Mouse (Mus musculus): ENCODE measurements around the gene Ppp6r2.

The Ppp6r2 gene

DNA sequence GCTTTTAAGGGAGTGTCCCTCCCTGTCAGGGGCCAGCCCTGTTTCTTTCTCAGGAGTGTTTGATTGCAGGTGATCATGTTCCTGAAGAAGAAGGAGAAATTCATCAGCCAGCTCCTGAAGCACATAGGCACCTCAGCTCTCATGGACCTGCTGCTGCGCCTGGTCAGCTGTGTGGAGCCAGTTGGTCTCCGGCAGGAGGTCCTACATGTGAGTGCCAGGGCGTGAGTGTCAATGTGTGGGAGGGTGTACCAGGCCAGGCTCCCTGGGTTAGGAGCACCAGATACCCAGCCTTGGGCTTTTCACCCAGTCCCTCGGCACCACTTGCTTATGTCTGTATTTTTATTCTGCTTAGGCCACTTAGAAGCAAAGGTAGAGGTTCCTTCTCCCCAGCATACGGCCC is 47.6 kb downstream of the Ppp6r2 start:
- no peak for DNase-seq (ENCODE audit: low spot score)

DNA sequence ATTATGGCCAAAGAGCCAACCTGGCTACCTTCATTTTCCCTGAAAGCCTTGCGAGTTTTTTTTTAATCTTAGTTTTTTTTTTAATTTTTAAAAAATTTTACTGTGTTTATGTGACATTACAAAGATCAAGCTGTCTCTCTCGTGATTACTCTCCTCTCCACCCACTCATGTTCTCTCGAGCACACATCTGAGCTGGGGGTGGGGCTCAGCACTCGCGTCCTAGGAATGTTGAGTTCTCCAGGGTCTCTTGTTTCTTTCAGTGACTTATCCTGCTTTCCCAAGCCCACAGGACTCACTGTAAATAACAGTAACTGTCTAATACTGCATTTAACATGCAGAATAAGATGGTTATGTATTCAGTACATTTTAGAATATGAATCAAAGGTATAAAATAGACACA is 53.1 kb downstream of the Ppp6r2 start:
- DNase-seq (ENCODE audit: low spot score): no peak

DNA sequence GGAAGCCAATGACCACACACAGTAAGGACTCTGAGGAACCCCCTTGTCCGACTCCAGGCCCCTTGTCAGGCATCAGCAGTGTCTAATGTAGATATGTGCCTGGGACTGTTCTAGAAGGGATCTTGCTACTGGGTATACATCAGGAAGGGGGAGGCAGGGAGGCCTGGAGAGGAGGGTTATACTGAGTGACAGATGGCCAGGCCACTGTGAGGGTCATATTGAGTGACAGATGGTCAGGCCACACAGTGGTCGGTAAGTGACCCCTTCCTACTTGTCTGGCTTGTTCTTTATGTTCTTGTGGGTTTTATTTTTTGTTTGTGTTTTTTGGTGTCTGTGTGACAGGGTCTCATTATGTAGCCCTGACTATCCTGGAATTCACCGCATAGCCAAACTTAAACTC is 64.1 kb downstream of the Ppp6r2 start:
- DNase-seq (ENCODE audit: low spot score): peak; percentile 22

DNA sequence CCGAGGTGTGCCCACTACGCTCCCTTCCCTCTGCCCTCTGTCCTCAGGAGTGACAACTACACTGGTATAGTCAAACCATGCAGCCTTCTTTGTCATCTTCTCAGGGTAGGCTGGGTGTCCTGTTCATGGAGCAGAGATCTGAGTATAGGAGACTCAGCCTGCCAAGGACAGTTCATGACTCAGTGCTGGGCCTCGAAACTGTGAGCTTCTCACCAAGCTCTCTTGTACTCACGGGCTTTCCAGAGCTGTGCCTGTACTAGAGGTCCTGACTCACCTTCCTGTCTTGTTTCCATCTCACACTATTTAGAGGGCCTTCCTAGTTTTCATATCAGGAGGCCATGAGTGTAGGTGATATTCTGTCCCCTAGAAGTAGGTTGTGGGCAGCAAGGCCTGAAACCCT is 66.0 kb downstream of the Ppp6r2 start:
- DNase-seq (ENCODE audit: low spot score): no peak

DNA sequence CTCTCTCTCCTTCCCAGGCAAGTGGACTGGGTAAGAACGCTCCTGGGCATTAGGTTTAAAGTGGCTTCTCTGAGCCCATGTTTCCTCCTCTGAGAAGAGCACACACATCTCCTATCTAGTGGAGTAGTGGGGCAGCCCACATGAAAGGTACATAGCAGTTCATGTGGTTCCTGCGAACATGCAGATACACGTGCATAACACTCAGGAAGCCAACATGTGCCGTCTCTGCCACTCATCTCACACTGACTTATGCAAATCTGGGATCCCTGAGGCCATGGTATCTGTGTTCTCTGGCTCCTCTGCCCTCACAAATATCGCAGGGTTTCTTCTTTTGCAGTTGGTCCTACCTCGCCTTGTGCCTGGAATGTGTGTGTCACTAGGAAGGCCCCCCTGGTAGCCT is 71.2 kb downstream of the Ppp6r2 start:
- no peak for DNase-seq (ENCODE audit: low spot score)

DNA sequence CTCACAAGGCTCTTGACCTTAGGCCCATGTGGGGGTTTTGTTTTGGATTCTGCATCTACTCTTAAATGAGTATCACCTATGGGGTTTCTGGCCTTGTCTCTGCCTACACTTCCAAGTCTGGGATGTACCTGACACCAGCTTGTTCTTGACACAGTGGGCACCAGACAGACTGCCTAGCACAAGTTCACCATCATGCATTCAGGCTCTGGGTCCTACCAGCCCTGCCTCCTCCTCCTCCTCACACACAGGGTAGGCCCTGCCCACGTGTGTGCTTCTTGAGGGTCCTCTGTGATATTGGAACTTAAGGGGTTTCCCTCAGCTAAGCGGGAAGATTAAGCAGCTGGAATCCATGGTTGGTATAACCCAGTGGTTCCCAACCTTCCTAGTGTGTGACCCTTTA is 72.7 kb downstream of the Ppp6r2 start:
- DNase-seq (ENCODE audit: low spot score): no peak

DNA sequence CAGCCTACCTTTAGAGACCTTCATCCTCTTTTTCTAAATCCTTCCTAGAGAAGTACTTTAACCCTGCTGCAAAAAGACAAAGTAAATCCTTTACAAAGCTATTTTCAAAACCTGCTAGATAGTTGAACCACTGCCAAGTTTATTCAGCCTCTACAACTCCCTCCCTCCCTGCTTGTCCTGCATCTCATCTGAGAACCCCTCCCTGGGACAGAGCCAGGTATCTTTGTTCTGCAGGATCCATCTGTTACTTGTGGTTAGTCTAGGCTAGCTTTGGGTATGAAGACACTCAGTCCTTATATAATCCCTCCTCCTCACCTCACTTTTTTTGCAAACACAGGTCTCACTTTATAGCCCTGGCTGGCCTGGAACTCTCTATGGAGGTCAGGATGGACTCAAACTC is 73.7 kb downstream of the Ppp6r2 start:
- no peak for DNase-seq (ENCODE audit: low spot score)

DNA sequence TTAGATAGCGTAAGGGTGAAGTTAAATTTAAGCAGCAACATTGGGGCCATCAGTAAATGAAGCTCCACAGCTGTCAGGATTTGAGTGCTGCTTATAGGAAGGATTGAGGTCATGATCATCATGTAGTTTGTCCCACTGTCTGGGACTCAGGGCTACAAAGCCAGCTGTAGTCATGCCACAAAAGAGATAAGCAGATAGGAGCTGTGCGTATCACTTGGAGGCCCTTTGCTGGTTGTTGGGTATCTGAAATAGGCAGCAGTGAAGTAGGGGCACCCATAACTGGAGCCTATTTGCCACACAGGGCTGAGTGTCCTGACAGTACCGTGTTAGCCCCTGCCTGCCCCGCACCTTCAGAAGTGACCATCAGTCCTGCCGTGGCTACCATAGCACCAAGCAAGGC is 74.1 kb downstream of the Ppp6r2 start:
- DNase-seq (ENCODE audit: low spot score): no peak

DNA sequence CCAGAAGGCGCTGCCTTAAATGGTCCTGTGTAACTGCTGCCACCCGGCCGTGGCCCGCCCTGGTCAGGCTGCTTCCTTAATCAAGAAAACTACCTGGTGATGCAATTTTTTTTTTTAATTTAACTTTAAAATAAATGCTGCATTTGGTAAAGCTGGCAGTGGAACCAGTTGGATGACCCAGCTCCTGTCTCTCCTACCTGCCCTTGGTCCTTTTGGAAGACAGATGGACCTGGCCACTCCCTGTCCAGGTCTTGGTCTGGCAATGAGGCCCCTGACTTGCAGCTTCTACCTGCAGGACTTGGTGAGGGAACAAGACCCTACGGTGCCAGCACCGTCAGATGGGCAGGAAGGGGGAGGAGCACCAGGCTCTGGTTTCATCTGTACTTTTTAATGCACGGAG is 74.8 kb downstream of the Ppp6r2 start:
- DNase-seq (ENCODE audit: low spot score): no peak

DNA sequence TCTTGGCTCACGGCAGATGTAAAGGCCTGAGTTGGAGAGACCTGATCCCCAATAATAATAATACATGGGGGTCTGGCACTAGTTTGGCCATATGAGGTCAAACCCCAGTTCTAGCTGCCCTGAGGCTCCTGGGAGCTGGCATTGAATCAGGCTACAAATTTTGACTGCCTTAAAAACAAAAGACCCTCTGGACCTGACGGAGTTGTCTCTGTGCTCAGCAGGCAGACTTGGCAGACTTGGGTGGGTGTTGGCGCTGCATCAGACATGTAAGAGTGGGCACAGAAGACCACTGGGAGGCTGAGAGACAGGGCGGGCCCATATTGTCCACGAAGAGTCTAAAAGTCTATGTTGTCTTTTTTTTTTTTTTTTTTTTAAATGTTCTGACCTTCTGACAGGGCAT is 75.2 kb downstream of the Ppp6r2 start:
- no peak for DNase-seq (ENCODE audit: low spot score)

DNA sequence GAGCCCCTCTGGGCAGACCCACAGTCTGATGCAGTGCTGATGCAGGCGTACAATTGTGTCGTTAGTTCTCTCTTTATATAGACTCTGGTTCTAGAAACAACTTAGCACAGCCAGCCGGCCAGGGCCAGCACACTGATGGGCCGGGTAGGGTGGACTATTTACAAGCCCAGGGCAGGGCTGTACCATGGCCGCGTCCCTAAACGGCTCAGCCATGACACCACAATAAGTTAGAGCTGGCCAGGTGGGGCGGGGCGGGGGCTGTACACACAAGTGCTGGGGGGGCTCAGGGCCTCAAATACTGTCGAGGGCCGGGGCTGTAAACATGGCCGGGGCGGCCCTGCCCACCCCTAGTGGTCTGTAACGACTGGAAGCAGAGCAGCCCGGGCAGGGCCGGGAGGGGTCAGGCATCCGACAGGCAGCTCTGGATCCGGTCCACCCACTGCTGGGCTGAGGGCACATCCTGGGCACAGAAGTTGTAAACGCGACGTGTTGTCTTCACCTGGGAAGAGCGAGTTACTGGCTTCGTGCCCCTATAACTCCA is 76.9 kb downstream of the Ppp6r2 start:
- DNase-seq (ENCODE audit: low spot score): no peak

DNA sequence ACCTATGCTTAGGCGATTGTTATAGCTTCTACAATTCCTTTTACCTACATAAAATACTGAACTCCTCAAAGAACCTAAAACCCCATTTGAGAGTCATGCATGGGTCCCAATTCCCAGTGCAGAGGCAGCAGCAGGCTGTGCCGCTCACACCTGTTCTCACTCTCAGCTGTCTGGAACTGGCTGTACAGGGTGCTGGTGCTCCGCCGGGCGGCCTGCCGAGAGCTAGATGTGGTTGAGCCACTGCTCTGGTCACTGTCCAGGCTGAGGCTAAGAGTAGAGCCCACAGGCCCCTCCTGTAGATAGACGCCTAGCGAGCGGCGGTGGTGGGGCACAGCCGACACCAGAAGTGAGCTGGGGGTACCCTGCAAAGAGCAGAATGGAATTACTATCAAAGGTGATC is 78.1 kb downstream of the Ppp6r2 start:
- DNase-seq (ENCODE audit: low spot score): no peak

DNA sequence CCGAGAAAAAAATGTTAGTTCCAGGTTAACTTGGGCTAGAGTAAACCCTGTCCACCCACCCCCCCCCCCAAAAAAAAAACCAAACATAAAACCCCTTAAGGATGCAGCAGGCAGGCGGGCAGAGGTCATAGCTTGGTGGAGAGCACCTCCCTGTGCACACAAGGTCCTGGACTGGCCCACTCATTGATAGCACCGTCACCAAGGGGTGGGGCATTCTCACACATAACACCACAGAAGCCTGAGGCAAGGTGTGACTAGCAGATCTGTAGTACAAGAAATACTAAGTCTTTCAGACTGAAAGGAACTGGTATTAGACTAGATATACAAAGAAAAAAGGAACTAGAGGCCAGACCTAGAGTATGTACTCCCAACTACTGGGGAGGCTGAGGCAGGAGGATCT is 80.2 kb downstream of the Ppp6r2 start:
- DNase-seq (ENCODE audit: low spot score): no peak

DNA sequence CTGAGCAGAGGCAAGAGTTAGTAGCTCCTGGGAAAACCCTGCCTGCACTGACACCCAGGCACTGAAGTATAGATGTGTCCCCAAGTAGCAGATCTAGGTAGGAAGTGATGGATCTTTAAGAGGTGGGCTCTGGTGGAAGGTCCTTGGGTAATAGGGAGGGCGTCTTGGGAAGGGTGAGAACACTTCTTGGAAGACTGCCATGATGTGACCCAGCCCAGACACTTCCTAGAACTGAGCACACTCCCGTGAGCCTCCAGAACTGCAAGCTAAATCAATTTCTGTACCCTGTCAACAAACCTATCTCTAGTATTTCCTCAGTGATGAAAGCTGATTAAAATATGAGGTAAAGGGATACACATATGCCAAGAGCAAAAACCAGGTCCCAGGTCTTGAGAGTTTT is 81.4 kb downstream of the Ppp6r2 start:
- DNase-seq (ENCODE audit: low spot score): no peak

DNA sequence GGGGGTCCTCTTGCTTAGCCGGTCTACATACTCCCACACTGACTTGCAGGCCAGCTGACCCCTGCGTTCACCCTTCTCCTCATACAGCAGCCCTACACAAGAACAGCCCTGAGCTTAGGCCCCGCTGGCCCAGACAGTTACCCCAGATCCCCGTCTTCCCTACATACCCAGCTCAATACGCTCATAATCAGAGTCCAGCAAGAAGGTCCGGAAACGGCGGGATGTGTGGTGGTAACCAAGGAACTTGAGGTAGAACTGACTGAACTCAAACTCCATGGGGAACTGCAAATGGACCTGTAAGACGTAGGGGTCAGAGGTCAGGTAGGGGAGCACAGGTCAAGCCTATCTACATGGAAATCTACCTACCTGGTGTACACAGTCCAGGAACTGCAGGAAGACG is 82.4 kb downstream of the Ppp6r2 start:
- no peak for DNase-seq (ENCODE audit: low spot score)

DNA sequence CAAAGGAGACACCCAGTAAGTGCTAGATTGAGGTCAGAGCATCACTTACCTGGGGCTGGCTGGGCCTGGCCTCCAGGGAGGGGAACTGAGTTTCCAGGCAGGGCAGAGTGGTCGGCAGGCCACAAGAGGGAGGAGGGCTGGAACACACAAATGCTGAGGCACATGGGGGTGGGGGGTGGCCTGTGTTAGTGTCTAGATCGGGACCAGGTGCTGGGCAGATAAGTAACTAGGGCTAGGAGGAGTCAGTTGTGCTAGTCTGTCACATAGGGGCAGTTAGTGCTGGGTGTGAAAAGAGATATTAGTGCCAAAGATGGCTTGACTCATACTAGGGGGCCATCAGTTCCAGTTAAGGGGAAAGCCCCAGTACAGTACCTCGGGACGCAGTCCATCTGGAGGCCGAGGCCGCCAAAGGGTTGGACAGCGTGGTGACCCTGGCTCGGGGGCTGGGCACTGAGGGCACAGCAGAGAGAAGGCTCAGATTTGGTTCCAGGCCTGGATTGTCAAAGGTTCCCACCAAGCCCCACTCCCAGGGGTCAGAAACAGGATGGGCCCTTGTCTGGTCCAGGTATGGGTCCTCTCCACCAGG is 84.3 kb downstream of the Ppp6r2 start:
- no peak for DNase-seq (ENCODE audit: low spot score)

DNA sequence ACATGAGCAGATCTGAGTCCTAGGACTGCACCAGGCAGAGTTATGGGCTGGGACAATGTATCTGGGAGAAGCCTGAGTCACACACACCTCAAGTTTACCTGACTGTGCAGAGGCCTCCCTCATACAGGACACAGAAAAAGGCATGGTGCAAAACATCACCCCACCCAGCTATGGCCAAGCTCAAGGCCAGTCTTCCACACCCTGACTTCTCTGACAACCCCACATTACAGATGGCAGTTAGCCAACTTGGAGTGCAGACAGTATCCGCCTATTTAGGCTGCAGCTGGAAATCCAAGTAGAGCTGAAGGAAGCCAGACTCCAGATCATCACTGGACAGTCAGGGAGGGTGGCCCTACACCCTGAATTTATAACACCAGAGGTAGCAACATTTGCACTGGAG is 85.1 kb downstream of the Ppp6r2 start:
- DNase-seq (ENCODE audit: low spot score): no peak

DNA sequence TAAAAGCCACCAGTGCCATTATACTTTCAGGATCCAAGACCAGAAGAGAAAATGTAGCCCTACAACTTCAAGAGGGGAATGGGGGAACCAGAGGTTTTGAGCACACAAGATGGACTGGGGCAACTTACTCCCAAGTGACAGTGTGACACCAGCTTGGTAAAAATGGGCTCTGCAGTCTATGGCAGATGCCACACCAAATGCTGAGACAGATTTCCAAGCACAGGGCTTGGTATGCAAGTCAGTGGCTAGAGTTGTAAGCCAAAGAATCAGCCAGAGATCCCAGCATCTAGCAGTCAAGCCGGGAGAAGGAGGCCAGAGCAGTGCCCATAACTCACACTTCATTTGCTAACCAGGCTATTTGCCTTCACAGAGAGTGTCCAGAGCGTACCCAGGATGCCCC is 86.3 kb downstream of the Ppp6r2 start:
- DNase-seq (ENCODE audit: low spot score): no peak

DNA sequence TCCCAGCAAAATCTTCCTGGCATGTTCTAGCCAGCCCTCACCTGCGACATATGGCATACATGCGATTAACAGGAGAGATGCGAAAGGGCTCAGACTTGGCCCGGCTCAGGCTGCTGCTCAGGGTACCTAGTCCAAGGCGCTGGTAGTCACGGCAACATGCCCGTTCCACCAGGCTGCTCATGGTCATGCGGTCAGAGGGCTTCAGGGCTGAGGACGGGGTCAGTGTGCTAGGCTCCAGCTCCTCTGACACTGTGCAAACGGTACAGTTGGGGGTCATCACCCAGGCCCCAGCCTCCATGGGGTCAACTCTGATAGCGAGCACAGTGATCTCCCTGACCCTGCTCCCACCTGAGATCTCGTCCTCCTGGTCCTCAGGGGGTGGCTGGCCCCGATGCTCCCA is 88.8 kb downstream of the Ppp6r2 start:
- no peak for DNase-seq (ENCODE audit: low spot score)

DNA sequence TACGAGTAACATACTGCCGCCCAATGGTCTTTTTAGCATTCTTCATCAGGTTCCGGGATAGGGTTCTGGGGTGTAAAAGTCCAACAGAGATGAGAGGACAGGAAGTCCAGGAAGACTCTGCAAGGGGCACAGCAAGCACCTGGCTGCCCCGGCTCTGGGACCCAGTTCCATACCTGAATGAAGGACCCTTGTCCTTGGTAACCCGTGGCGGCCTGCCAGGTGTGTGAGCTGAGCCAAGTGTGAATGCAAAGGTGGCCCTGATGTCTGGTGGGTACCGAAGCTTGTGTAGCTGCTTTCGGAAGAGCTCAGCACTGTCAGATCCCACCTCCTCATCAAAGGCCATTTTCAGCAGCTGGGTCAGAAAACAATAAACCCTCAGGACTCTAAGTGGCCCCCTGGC is 89.2 kb downstream of the Ppp6r2 start:
- no peak for DNase-seq (ENCODE audit: low spot score)

DNA sequence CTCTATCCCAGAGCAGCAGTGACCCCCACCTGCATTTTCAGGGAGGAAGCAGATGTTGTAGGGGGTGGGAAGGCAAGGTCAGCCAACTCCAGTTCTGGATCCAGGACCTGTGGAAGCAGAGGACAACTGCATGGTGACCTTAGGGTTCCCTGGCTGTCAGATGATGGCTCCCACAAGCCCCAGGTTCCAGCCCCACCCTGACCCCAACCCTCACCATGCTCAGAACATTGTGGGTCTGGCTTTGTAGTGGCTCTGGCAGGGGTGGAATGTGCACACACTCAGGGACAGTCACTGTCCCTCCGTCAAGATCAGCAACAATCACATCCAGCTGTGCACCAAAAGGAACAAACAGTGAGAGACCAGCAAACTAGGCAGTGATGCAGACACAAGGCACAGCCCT is 94.6 kb downstream of the Ppp6r2 start:
- DNase-seq (ENCODE audit: low spot score): no peak

DNA sequence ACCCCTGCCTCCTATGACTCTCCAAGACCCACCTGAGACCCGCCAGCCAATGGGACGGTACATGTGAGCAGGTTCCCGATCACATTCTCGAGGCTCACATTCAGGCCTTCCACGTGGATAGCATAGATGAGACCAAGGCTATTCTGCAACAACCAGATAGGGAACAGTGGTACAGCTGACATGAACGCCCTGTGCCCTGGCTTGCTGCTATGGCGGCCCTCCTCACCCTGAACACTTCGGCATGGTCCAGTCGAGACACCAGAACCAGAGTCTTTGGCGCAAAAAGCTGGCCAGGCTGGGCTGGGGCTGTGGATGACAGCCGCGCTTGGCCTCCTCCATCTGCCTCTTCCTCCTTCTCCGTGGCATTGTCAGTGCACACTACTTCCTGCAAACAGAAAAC is 96.1 kb downstream of the Ppp6r2 start:
- DNase-seq (ENCODE audit: low spot score): no peak

DNA sequence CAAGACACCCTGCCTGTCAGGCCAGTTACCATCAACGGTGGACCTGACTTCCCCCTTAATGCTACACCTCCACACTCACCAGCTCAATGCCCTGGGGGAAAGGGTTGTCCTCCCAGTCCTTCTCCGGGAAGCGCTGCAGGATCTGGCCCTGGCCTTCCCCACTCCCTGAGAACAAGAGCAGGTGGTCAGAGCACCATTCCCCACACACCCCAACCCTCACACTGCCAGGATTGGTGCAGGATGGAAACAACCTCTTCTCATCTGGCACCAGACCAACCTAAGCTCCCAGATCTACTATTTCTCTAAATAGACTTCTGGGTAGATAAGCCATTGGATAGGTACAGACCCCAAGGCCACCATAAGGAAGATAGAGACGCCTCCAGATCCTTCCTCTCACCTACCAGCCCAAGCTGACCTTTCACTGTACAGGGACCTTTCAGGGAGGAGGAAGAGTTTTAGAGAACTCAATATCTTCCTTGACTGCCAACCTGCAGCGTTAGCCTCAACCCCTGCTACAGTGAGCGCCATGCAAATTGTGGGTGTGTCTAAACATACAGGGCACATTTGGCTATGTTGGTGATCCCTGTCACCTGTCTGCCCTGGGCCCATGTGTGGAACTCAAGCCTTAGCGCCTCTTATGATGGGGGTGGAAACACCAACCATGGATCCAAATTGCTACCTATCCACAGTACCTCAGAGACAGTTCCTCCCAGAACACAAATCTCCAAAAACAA is 97.2 kb downstream of the Ppp6r2 start:
- DNase-seq (ENCODE audit: low spot score): no peak

DNA sequence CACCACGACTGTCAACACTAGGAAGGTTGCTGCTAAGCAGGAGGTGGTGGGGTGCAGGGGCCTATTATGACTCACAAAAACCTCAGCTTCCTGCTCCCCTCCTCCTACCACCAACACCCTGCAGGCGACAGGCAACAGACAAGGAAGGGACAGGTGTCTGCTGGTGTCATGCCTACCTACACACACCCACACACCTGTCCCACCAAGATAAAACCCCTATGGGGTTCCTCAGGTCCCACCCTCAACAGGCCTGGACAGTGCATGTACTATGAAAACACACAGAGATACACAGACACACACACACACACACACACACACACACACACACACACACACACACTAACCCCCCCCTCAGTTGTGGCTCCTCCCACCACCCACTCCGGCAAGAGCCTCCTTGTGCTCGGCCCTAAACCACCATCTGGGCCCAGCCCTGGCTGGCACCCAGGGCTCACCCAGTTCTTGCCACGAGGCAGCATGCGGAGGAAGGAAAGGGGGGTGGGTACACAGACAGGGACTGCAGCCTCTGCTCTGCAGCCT is 98.7 kb downstream of the Ppp6r2 start:
- no peak for DNase-seq (ENCODE audit: low spot score)

Data from embryo, embryonic 10.5 days (tissue).